Mouse (Mus musculus): ENCODE measurements around the gene Crygs. TPM values are rescaled to one million over a fixed set of nuclear protein-coding genes. Genes with fewer than 3 reads are reported as not detected.

Gene Crygs
- polyA plus RNA-seq, 1 experiment from 2014 or later, result not detected

- Histone ChIP-seq H3K27ac (ENCODE audit: low read length) (no peak overlapping the region), H3K4me1 (ENCODE audit: control insufficient read depth, low read depth, low read length) (no peaks in the 10 kb centered on the region), H3K9me3 (replicated peaks; ENCODE audit: control insufficient read depth, low read length) (no peaks in the 10 kb centered on the region), H3K4me2 (ENCODE audit: low read depth, low read length) (no peak overlapping the region), H3K36me3 (ENCODE audit: control insufficient read depth, insufficient read depth) (no peaks in the 10 kb centered on the region), H3K27me3 (ENCODE audit: control insufficient read depth, insufficient read depth, low read depth, low read length) (no peaks in the 10 kb centered on the region), H3K4me3 (ENCODE audit: low read depth, low read length) (no peak overlapping the region), H3K9ac (ENCODE audit: low read depth, low read length) (no peak overlapping the region)
- 63% methylated on average over 5 of the region's 5 CpGs for WGBS (ENCODE audit: insufficient replicate concordance)
- ATAC-seq (ENCODE audit: low read depth), result no peak
Observed at GRCm38 (mm10) chr16:22775471-22775985, 35.8 kb downstream of the Crygs start.

- no peak for ATAC-seq (ENCODE audit: low read depth)
- Histone ChIP-seq H3K36me3 (ENCODE audit: control insufficient read depth, insufficient read depth) (no peaks in the 10 kb centered on the region), H3K4me1 (ENCODE audit: control insufficient read depth, low read depth, low read length) (no peaks in the 10 kb centered on the region), H3K27me3 (ENCODE audit: control insufficient read depth, insufficient read depth, low read depth, low read length) (no peaks in the 10 kb centered on the region), H3K9ac (ENCODE audit: low read depth, low read length) (no peak overlapping the region), H3K9me3 (replicated peaks; ENCODE audit: control insufficient read depth, low read length) (no peaks in the 10 kb centered on the region), H3K27ac (ENCODE audit: low read length) (no peak overlapping the region), H3K4me2 (ENCODE audit: low read depth, low read length) (no peak overlapping the region), H3K4me3 (ENCODE audit: low read depth, low read length) (no peak overlapping the region)
- 71% methylated on average over 8 of the region's 8 CpGs for WGBS (ENCODE audit: insufficient replicate concordance)
Observed at GRCm38 (mm10) chr16:22768661-22769060, 42.7 kb downstream of the Crygs start.

- Histone ChIP-seq H3K27me3 (ENCODE audit: control insufficient read depth, insufficient read depth, low read depth, low read length) (no peaks in the 10 kb centered on the region), H3K27ac (ENCODE audit: low read length) (no peak overlapping the region), H3K4me3 (ENCODE audit: low read depth, low read length) (no peak overlapping the region), H3K9me3 (replicated peaks; ENCODE audit: control insufficient read depth, low read length) (no peaks in the 10 kb centered on the region), H3K9ac (ENCODE audit: low read depth, low read length) (no peak overlapping the region), H3K4me1 (ENCODE audit: control insufficient read depth, low read depth, low read length) (no peaks in the 10 kb centered on the region), H3K4me2 (ENCODE audit: low read depth, low read length) (no peak overlapping the region), H3K36me3 (ENCODE audit: control insufficient read depth, insufficient read depth) (no peaks in the 10 kb centered on the region)
- 71% methylated on average over 3 of the region's 3 CpGs for WGBS (ENCODE audit: insufficient replicate concordance)
- no peak for ATAC-seq (ENCODE audit: low read depth)
Observed at GRCm38 (mm10) chr16:22767405-22767804, 44.0 kb downstream of the Crygs start.

GRCm38 (mm10) chr16:22766738-22767211 lies 44.6 kb downstream of the Crygs start:
- no peak for ATAC-seq (ENCODE audit: low read depth)
- no peaks in the 10 kb centered on the region for H3K36me3 ChIP-seq (ENCODE audit: control insufficient read depth, insufficient read depth)
- 60% methylated on average over 16 of the region's 16 CpGs for WGBS (ENCODE audit: insufficient replicate concordance)
- no peak overlapping the region for H3K4me2 ChIP-seq (ENCODE audit: low read depth, low read length)
- H3K9ac ChIP-seq (ENCODE audit: low read depth, low read length), result no peak overlapping the region
- no peaks in the 10 kb centered on the region for H3K4me1 ChIP-seq (ENCODE audit: control insufficient read depth, low read depth, low read length)
- no peak overlapping the region for H3K27ac ChIP-seq (ENCODE audit: low read length)
- H3K4me3 ChIP-seq (ENCODE audit: low read depth, low read length), result no peak overlapping the region
- no peaks in the 10 kb centered on the region for H3K27me3 ChIP-seq (ENCODE audit: control insufficient read depth, insufficient read depth, low read depth, low read length)
- H3K9me3 ChIP-seq (replicated peaks; ENCODE audit: control insufficient read depth, low read length), result no peaks in the 10 kb centered on the region

- no peak for ATAC-seq (ENCODE audit: low read depth)
- H3K36me3 ChIP-seq (ENCODE audit: control insufficient read depth, insufficient read depth), result no peaks in the 10 kb centered on the region
Observed at GRCm38 (mm10) chr16:22765531-22765930, 45.8 kb downstream of the Crygs start.

More at GRCm38 (mm10) chr16:22765531-22765930, 45.8 kb downstream of the Crygs start:
- 71% methylated on average over 7 of the region's 7 CpGs for WGBS (ENCODE audit: insufficient replicate concordance)
- no peak overlapping the region for H3K9ac ChIP-seq (ENCODE audit: low read depth, low read length)
- no peak overlapping the region for H3K27ac ChIP-seq (ENCODE audit: low read length)
- H3K9me3 ChIP-seq (replicated peaks; ENCODE audit: control insufficient read depth, low read length), result no peaks in the 10 kb centered on the region
- no peaks in the 10 kb centered on the region for H3K4me1 ChIP-seq (ENCODE audit: control insufficient read depth, low read depth, low read length)
- no peak overlapping the region for H3K4me3 ChIP-seq (ENCODE audit: low read depth, low read length)
- no peak overlapping the region for H3K4me2 ChIP-seq (ENCODE audit: low read depth, low read length)
- H3K27me3 ChIP-seq (ENCODE audit: control insufficient read depth, insufficient read depth, low read depth, low read length), result no peaks in the 10 kb centered on the region

Other genes starting within 250 kb of the Crygs start
- gene Dgkg, start 154.4 kb downstream of the Crygs start, polyA plus RNA-seq (2015; fragmentation: Nextera tagmentation; extraction: Ambion mirVana), result 0.83 and 1.5 TPM in 2 replicates
- gene Tbccd1, start 46.1 kb upstream of the Crygs start, polyA plus RNA-seq (2015; fragmentation: Nextera tagmentation; extraction: Ambion mirVana), result 27.2 and 27.3 TPM in 2 replicates
- 50.7 and 54.4 TPM in 2 replicates for gene Dnajb11, start 46.3 kb upstream of the Crygs start, polyA plus RNA-seq (2015; fragmentation: Nextera tagmentation; extraction: Ambion mirVana)
- gene Ahsg, start 79.7 kb upstream of the Crygs start, polyA plus RNA-seq (2015; fragmentation: Nextera tagmentation; extraction: Ambion mirVana), result 5,304 and 6,290 TPM in 2 replicates
- gene Fetub, start 106.8 kb upstream of the Crygs start, polyA plus RNA-seq (2015; fragmentation: Nextera tagmentation; extraction: Ambion mirVana), result 15.3 and 19.3 TPM in 2 replicates
- gene Hrg, start 139.5 kb upstream of the Crygs start, polyA plus RNA-seq (2015; fragmentation: Nextera tagmentation; extraction: Ambion mirVana), result 6.4 and 9.0 TPM in 2 replicates
- gene Kng2, start 217.9 kb upstream of the Crygs start, polyA plus RNA-seq (2015; fragmentation: Nextera tagmentation; extraction: Ambion mirVana), result 109 and 122 TPM in 2 replicates
- 1,254 and 1,294 TPM in 2 replicates for gene Kng1, start 246.3 kb upstream of the Crygs start, polyA plus RNA-seq (2015; fragmentation: Nextera tagmentation; extraction: Ambion mirVana)